Mouse (Mus musculus): ENCODE data around the gene Aco1. TPM values are rescaled to one million over a fixed set of nuclear protein-coding genes. Genes with fewer than 3 reads are reported as not detected.

The Aco1 gene
- total and polyA plus RNA-seq, 2 experiments from 2014 or later: 40.0 to 59.6 TPM

DNA sequence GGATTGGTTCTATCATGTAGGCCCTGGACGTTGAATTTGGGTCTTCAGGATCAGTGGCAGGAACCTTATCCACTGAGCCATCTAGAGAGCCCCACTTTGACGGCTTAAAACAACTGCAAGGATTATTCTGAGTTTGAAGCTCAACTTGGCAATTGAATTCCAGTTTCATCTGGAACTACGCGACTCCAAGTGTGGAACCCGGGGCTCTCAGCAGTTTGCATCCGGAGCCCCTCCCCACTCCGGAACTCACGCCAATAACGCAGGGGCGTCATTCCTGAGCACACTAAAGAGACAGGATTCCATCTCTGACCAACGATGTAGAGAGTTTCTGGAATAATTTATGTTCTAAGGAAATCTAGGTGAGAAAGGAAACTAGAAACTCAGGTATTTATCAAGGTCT, 84.2 kb downstream of the Aco1 start:
- no peak for ATAC-seq
- TF ChIP-seq CTCF (IDR thresholded peaks at IDR 0.05; ENCODE audit: low read depth): no peak
- WGBS: 91% methylated on average over 11 of the region's 11 CpGs

DNA sequence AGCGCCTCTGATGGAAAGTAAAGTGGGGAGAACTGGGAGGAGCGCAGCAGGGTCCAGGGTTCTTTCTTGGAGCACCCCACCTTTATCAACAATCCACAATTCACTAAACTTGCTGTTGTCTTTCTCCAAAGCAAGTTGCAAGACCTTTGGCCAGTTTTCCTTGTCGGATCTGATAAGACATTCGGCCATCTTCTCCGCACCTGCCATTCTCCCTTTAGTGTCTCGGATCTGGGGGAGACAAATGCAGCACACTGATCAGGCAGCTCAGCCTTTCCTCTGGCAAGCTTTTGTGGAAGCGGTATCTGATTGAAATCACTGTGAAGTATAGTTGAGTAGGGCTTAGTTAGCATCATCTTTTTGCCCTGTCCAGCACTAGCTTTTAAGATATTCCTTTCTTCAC, 85.0 kb downstream of the Aco1 start:
- WGBS: 93% methylated on average over 7 of the region's 7 CpGs
- TF ChIP-seq CTCF (IDR thresholded peaks at IDR 0.05; ENCODE audit: low read depth): no peak
- no peak for ATAC-seq

More for the DNA sequence above, 84.2 kb downstream of the Aco1 start:
- H3K27me3 ChIP-seq (ENCODE audit: insufficient read depth, low read length): no peaks in the 10 kb centered on the region
- H3K27ac ChIP-seq (ENCODE audit: low read depth, low read length): no peak overlapping the region
- no peak overlapping the region for H3K4me2 ChIP-seq (ENCODE audit: low read depth)
- no peaks in the 10 kb centered on the region for H3K9me3 ChIP-seq (ENCODE audit: low read length)
- no peaks in the 10 kb centered on the region for H3K36me3 ChIP-seq (ENCODE audit: insufficient read depth)
- H3K9ac ChIP-seq: no peak overlapping the region
- no peaks in the 10 kb centered on the region for H3K4me1 ChIP-seq (ENCODE audit: insufficient read depth)
- H3K4me3 ChIP-seq (ENCODE audit: low read depth, low read length): no peak overlapping the region
- DNase-seq: no peak

DNA sequence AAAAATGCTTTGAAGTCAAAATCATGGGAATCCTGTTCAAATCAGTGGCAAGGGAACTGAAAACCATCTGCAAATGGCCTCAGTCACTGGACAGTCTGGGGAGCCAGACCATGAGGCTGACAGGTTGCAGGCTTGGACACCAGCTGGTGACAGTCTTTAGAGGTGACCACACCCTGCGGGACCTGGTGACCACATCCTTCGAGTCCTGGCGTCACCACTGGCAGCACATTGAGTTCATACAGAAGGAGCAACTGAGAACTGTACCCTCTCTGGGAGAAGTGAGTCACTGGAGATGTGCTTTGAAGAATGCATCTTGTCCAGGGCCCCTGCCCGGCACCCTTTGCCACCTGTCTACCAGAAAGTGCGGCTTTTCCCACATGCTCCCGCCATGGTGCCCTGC, 86.8 kb downstream of the Aco1 start:
- Histone ChIP-seq H3K4me3 (ENCODE audit: low read depth, low read length) (no peak overlapping the region), H3K4me1 (ENCODE audit: insufficient read depth) (no peaks in the 10 kb centered on the region), H3K9ac (no peak overlapping the region), H3K9me3 (ENCODE audit: low read length) (no peaks in the 10 kb centered on the region), H3K27ac (ENCODE audit: low read depth, low read length) (no peak overlapping the region), H3K36me3 (ENCODE audit: insufficient read depth) (no peaks in the 10 kb centered on the region), H3K27me3 (ENCODE audit: insufficient read depth, low read length) (no peaks in the 10 kb centered on the region), H3K4me2 (ENCODE audit: low read depth) (no peak overlapping the region)
- no peak for ATAC-seq
- 92% methylated on average over 6 of the region's 6 CpGs for WGBS
- DNase-seq: no peak
- no peak for TF ChIP-seq CTCF (IDR thresholded peaks at IDR 0.05; ENCODE audit: low read depth)

More for the DNA sequence above, 85.0 kb downstream of the Aco1 start:
- Histone ChIP-seq H3K4me2 (ENCODE audit: low read depth) (no peak overlapping the region), H3K4me3 (ENCODE audit: low read depth, low read length) (no peak overlapping the region), H3K36me3 (ENCODE audit: insufficient read depth) (no peaks in the 10 kb centered on the region), H3K9me3 (ENCODE audit: low read length) (no peaks in the 10 kb centered on the region), H3K4me1 (ENCODE audit: insufficient read depth) (no peaks in the 10 kb centered on the region), H3K27me3 (ENCODE audit: insufficient read depth, low read length) (no peaks in the 10 kb centered on the region), H3K9ac (no peak overlapping the region), H3K27ac (ENCODE audit: low read depth, low read length) (no peak overlapping the region)
- DNase-seq: no peak

DNA sequence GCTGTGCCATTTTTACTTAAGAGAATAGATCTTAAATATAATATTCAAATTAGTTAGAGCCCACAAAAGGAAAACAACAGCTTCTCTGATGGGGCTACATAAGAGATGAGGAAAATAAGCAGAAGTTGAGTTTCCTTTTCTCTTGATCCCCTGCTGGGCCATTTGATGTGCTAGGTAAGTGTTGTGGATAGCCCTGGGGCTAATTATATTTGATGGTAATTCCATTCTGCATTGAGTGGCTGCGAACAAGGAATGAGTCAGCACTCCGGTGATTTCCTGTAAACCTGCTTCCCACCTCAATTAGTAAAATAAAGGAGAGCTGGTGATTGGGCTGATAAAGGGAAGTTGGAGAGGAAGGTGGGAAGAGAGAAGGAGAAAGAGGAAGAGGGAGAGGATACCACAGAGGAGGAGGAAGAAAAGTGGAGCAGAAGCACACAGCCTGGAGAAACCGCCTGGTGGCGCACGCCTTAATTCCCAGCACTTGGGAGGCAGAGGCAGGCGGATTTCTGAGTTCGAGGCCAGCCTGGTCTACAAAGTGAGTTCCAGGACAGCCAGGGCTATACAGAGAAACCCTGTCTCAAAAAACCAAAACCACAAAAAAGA, 90.3 kb downstream of the Aco1 start:
- no peak overlapping the region for H3K4me2 ChIP-seq (ENCODE audit: low read depth)
- no peak overlapping the region for H3K9ac ChIP-seq
- no peaks in the 10 kb centered on the region for H3K27me3 ChIP-seq (ENCODE audit: insufficient read depth, low read length)
- H3K9me3 ChIP-seq (ENCODE audit: low read length): no peaks in the 10 kb centered on the region
- TF ChIP-seq CTCF (IDR thresholded peaks at IDR 0.05; ENCODE audit: low read depth): no peak
- no peak overlapping the region for H3K4me3 ChIP-seq (ENCODE audit: low read depth, low read length)
- ATAC-seq (no peak), DNase-seq (no peak)
- WGBS: 92% methylated on average over 7 of the region's 7 CpGs
- no peaks in the 10 kb centered on the region for H3K4me1 ChIP-seq (ENCODE audit: insufficient read depth)
- no peaks in the 10 kb centered on the region for H3K36me3 ChIP-seq (ENCODE audit: insufficient read depth)
- no peak overlapping the region for H3K27ac ChIP-seq (ENCODE audit: low read depth, low read length)

DNA sequence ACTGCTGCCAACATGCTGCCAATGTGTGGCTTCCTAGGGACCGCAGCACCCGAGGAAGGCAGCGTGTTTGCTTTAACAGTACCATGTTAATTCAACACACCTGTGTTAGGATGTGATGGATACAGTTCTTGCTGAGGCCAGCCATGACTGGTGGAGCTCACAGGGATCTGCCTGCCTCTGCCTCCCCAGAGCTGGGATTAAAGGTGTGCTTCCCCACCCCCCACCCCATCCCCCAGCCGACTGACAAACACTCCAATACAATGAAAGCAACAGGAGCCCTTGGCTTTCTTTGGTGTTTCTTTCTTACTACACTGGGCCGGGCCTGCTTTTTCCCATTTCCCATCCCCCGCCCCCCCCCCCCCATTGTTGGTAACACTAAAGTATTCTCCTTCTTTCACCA, 91.4 kb downstream of the Aco1 start:
- WGBS: 71% methylated on average over 6 of the region's 6 CpGs
- Histone ChIP-seq H3K27ac (ENCODE audit: low read depth, low read length) (no peak overlapping the region), H3K4me3 (ENCODE audit: low read depth, low read length) (no peak overlapping the region), H3K27me3 (ENCODE audit: insufficient read depth, low read length) (no peaks in the 10 kb centered on the region), H3K4me1 (ENCODE audit: insufficient read depth) (peaks cover 5% of the 10 kb centered on the region; the same call in 1 of the 2 replicates), H3K9me3 (ENCODE audit: low read length) (no peaks in the 10 kb centered on the region), H3K36me3 (ENCODE audit: insufficient read depth) (no peaks in the 10 kb centered on the region), H3K4me2 (ENCODE audit: low read depth) (no peak overlapping the region), H3K9ac (no peak overlapping the region)
- DNase-seq (no peak), ATAC-seq (no peak)
- TF ChIP-seq CTCF (IDR thresholded peaks at IDR 0.05; ENCODE audit: low read depth): no peak

DNA sequence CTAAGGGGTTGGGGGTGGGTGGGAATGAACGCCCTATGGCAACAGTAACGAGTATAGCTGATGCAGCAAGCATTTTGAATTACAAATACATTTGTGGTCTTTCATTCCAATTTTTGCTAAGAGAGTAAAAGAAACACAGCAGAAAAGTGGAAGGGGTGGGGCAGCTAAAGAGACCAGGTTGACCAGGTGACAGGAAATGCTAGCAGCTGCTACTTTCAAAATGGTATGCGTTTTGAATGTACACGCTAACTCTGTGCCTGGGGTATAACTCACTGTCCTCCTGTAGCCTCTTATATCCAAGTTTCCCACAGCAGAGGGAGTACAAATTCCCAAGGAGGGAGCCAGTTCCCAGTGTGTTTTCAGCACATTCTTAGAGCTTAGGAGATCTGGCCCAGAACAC, 93.9 kb downstream of the Aco1 start:
- Histone ChIP-seq H3K27ac (ENCODE audit: low read depth, low read length) (no peak overlapping the region), H3K4me3 (ENCODE audit: low read depth, low read length) (no peak overlapping the region), H3K36me3 (ENCODE audit: insufficient read depth) (no peaks in the 10 kb centered on the region), H3K4me2 (ENCODE audit: low read depth) (no peak overlapping the region), H3K9me3 (ENCODE audit: low read length) (no peaks in the 10 kb centered on the region), H3K9ac (no peak overlapping the region), H3K4me1 (ENCODE audit: insufficient read depth) (peaks cover 5% of the 10 kb centered on the region; the same call in 1 of the 2 replicates), H3K27me3 (ENCODE audit: insufficient read depth, low read length) (no peaks in the 10 kb centered on the region)
- DNase-seq (no peak), ATAC-seq (no peak)
- 74% methylated on average over 4 of the region's 4 CpGs for WGBS
- no peak for TF ChIP-seq CTCF (IDR thresholded peaks at IDR 0.05; ENCODE audit: low read depth)

DNA sequence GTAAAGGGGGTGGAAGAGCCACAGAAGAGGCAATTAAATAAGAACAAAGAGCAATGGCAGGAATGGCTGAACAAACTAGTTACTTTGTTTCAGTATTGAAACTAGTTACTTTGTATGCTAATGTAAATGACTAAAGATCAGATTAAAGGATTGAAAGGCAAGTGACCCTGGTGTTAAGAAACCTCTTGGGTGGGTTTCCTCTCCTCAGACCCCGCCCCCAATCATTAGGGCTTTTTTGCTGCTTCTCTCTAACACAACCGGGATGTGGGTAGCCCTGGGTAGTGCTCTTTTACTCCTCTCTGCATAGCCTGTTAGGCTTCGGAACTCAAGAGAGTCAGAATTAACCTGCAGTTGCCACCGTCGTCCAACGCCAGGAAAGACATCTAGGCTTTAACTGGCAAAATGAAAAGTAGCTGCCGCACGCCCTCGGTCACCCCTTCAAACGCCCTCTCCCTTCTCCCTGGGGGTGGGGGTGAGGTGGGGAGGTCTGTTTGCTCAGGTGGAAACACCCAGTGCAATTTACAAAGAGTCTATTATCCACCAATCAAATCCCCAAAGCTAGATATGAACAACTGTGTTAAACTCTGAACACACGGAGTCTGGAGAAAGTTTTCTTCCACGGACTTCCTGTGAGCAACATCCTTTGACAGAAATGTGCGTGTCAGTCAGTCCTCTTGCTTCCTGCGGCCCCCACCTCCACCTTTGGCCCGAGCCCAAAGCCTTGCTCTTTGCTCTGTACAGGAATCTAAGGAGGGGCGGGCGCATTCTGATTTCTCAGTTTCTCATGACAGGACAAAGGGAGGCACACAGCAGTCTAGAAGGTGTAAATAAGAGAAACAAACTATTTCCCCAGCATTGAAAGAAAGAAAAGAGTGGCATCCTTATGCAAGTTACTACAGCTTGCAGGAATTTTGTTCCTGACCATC, 95.9 kb downstream of the Aco1 start:
- H3K27ac ChIP-seq (ENCODE audit: low read depth, low read length): no peak overlapping the region; the same call in 1 of the 2 replicates
- no peak for DNase-seq
- no peak for TF ChIP-seq CTCF (IDR thresholded peaks at IDR 0.05; ENCODE audit: low read depth)
- H3K9ac ChIP-seq: peak overlapping the region; percentile 42; the same call in 1 of the 2 replicates
- 2% methylated on average over 17 of the region's 17 CpGs for WGBS
- peak overlapping the region; percentile 64 for H3K4me2 ChIP-seq (ENCODE audit: low read depth)
- H3K4me3 ChIP-seq (ENCODE audit: low read depth, low read length): peak overlapping the region; percentile 40
- H3K4me1 ChIP-seq (ENCODE audit: insufficient read depth): peaks cover 5% of the 10 kb centered on the region; the same call in 1 of the 2 replicates
- no peaks in the 10 kb centered on the region for H3K27me3 ChIP-seq (ENCODE audit: insufficient read depth, low read length)
- H3K36me3 ChIP-seq (ENCODE audit: insufficient read depth): no peaks in the 10 kb centered on the region
- H3K9me3 ChIP-seq (ENCODE audit: low read length): no peaks in the 10 kb centered on the region
- no peak for ATAC-seq
